Mouse (Mus musculus): Measurements from ENCODE around the gene Phrf1. TPM values are rescaled to one million over a fixed set of nuclear protein-coding genes. Genes with fewer than 3 reads are reported as not detected.

Phrf1 gene
- polyA plus RNA-seq, 1 experiment from 2014 or later: 77.5 TPM

- H3K4me1 ChIP-seq (ENCODE audit: control insufficient read depth, insufficient read depth, low read length): peaks cover 20% of the 10 kb centered on the region
- peak within 1 kb of the TSS; percentile 97 for H3K4me2 ChIP-seq (ENCODE audit: low read length)
- peak within 1 kb of the TSS; percentile 88 for H3K4me3 ChIP-seq (replicated peaks; ENCODE audit: low read depth, low read length)
- WGBS: under 1% methylated on average over 36 of the region's 39 CpGs
- no peaks in the 10 kb centered on the region for H3K27me3 ChIP-seq (ENCODE audit: control insufficient read depth, insufficient read depth, low read length)
- peaks cover 32% of the 10 kb centered on the region for H3K36me3 ChIP-seq (ENCODE audit: control insufficient read depth, insufficient read depth, low read length)
- H3K9ac ChIP-seq (replicated peaks; ENCODE audit: low read length): peak within 1 kb of the TSS; percentile 93
- H3K27ac ChIP-seq (replicated peaks; ENCODE audit: low read depth, low read length): peak within 1 kb of the TSS; percentile 81
- H3K9me3 ChIP-seq (ENCODE audit: control insufficient read depth, low read length): no peaks in the 10 kb centered on the region
- peak; percentile 93 for ATAC-seq (ENCODE audit: low FRiP score, low TSS enrichment)
- peak; percentile 99 for DNase-seq
These were observed 34.6 kb upstream of the Phrf1 start, which contains the start of the genes Hras and Lrrc56 for GRCm38 (mm10) chr7:141193948-141194347. Gene Hras (minus strand): TSS chr7:141194005. Gene Lrrc56 (plus strand): TSS chr7:141194157.

- DNase-seq: no peak
- under 1% methylated on average over 23 of the region's 23 CpGs for WGBS
- ATAC-seq (ENCODE audit: low FRiP score, low TSS enrichment): no peak
- Histone ChIP-seq H3K9me3 (ENCODE audit: control insufficient read depth, low read length) (no peaks in the 10 kb centered on the region), H3K27me3 (ENCODE audit: control insufficient read depth, insufficient read depth, low read length) (no peaks in the 10 kb centered on the region), H3K4me2 (ENCODE audit: low read length) (peak overlapping the region; percentile 97), H3K27ac (replicated peaks; ENCODE audit: low read depth, low read length) (peak overlapping the region; percentile 81), H3K4me3 (replicated peaks; ENCODE audit: low read depth, low read length) (peak overlapping the region; percentile 88), H3K36me3 (ENCODE audit: control insufficient read depth, insufficient read depth, low read length) (peaks cover 29% of the 10 kb centered on the region), H3K9ac (replicated peaks; ENCODE audit: low read length) (peak overlapping the region; percentile 36; the same call in 1 of the 2 replicates), H3K4me1 (ENCODE audit: control insufficient read depth, insufficient read depth, low read length) (peaks cover 20% of the 10 kb centered on the region)
These were observed 34.2 kb upstream of the Phrf1 start for GRCm38 (mm10) chr7:141194409-141194808.

- peak; percentile 96 for DNase-seq
- peak overlapping the region; percentile 36; the same call in 1 of the 2 replicates for H3K9ac ChIP-seq (replicated peaks; ENCODE audit: low read length)
- H3K9me3 ChIP-seq (ENCODE audit: control insufficient read depth, low read length): no peaks in the 10 kb centered on the region
- H3K27me3 ChIP-seq (ENCODE audit: control insufficient read depth, insufficient read depth, low read length): no peaks in the 10 kb centered on the region
- H3K27ac ChIP-seq (replicated peaks; ENCODE audit: low read depth, low read length): peak overlapping the region; percentile 81
- peak overlapping the region; percentile 97 for H3K4me2 ChIP-seq (ENCODE audit: low read length)
- under 1% methylated on average over 28 of the region's 28 CpGs for WGBS
- peak; percentile 47; the same call in 1 of the 2 replicates for ATAC-seq (ENCODE audit: low FRiP score, low TSS enrichment)
- peaks cover 20% of the 10 kb centered on the region for H3K4me1 ChIP-seq (ENCODE audit: control insufficient read depth, insufficient read depth, low read length)
- H3K4me3 ChIP-seq (replicated peaks; ENCODE audit: low read depth, low read length): peak overlapping the region; percentile 88
- peaks cover 25% of the 10 kb centered on the region for H3K36me3 ChIP-seq (ENCODE audit: control insufficient read depth, insufficient read depth, low read length)
These were observed 33.8 kb upstream of the Phrf1 start for GRCm38 (mm10) chr7:141194830-141195229.

DNA sequence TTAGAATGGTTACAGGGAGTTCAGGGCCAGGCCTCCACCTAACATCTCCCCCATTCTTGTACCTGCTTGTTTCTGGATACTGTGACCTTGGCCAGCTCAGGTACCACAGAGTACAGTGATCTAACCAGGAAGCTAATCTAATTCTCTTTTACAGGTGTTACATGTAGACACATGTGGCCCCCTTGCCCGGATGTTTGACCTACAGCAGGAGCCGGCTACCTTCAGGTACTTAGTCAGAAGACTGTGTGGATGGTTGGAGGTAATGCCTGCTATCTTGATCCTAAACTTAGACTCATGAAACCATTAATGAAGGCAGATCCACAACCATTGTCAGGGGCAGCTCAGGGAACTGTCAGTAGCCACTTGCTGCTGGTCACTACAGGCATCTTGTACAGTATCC is 32.8 kb upstream of the Phrf1 start:
- DNase-seq: no peak
- H3K4me1 ChIP-seq (ENCODE audit: control insufficient read depth, insufficient read depth, low read length): peaks cover 20% of the 10 kb centered on the region
- H3K27me3 ChIP-seq (ENCODE audit: control insufficient read depth, insufficient read depth, low read length): no peaks in the 10 kb centered on the region
- 95% methylated on average over 2 of the region's 2 CpGs for WGBS
- H3K4me2 ChIP-seq (ENCODE audit: low read length): peak overlapping the region; percentile 97; the same call in 1 of the 2 replicates
- H3K9ac ChIP-seq (replicated peaks; ENCODE audit: low read length): no peak overlapping the region
- H3K36me3 ChIP-seq (ENCODE audit: control insufficient read depth, insufficient read depth, low read length): peaks cover 16% of the 10 kb centered on the region
- H3K4me3 ChIP-seq (replicated peaks; ENCODE audit: low read depth, low read length): no peak overlapping the region
- no peak for ATAC-seq (ENCODE audit: low FRiP score, low TSS enrichment)
- H3K9me3 ChIP-seq (ENCODE audit: control insufficient read depth, low read length): no peaks in the 10 kb centered on the region
- no peak overlapping the region for H3K27ac ChIP-seq (replicated peaks; ENCODE audit: low read depth, low read length)

DNA sequence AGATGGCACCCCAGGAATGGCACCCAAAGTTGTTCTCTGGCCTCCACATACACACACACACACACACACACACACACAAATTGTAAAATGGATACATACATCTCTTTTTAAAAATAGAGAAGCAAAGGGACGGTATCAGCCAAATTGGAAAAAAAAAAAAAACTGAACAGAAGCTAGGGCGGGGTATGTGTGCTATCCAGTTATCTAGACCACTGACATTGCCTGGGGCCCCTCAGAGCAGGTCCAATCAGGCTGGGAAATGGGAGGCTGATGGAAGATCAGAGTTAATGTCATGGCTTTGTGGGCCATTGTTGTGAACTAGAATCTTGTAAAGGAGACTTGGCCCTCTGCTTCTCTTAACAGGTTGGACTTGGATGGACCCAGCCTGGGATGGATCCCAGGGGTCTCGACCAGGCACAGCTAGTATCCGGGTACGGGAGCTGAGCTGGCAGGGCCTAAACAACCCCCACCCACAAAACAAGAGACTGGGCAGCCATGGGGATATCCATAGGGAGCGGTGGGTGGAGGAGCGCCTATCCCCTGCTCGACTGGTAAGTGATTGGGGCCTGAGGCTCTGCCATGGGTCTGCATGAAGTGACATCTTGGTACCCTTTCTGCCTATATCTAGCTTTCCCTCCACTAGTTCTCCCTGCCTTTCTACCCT is 31.8 kb upstream of the Phrf1 start:
- Histone ChIP-seq H3K4me1 (ENCODE audit: control insufficient read depth, insufficient read depth, low read length) (peaks cover 17% of the 10 kb centered on the region), H3K4me2 (ENCODE audit: low read length) (no peak overlapping the region), H3K27ac (replicated peaks; ENCODE audit: low read depth, low read length) (no peak overlapping the region), H3K9me3 (ENCODE audit: control insufficient read depth, low read length) (no peaks in the 10 kb centered on the region), H3K27me3 (ENCODE audit: control insufficient read depth, insufficient read depth, low read length) (no peaks in the 10 kb centered on the region), H3K36me3 (ENCODE audit: control insufficient read depth, insufficient read depth, low read length) (peaks cover 6% of the 10 kb centered on the region), H3K9ac (replicated peaks; ENCODE audit: low read length) (no peak overlapping the region), H3K4me3 (replicated peaks; ENCODE audit: low read depth, low read length) (no peak overlapping the region)
- no peak for DNase-seq
- ATAC-seq (ENCODE audit: low FRiP score, low TSS enrichment): no peak
- WGBS: 95% methylated on average over 8 of the region's 8 CpGs

DNA sequence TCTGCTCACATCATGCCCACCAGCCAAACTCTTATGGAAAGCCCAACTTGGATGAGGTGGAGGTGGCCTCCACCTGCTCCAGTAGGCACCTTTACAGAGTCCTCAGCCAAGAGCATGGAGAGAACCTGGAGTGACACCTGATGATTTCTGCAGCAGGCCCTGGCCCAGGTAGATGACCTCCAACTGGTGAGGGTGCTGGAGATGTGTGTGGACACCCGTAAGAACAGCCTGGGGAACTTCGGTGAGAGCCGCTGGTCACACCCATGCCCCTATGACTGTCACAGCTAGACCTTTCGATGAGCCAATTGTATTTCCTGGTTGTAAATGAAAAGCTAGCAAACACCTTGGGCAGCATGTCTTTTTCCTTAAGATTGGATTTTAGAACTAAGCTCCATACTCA is 30.5 kb upstream of the Phrf1 start:
- Histone ChIP-seq H3K4me2 (ENCODE audit: low read length) (no peak overlapping the region), H3K9me3 (ENCODE audit: control insufficient read depth, low read length) (no peaks in the 10 kb centered on the region), H3K27ac (replicated peaks; ENCODE audit: low read depth, low read length) (no peak overlapping the region), H3K27me3 (ENCODE audit: control insufficient read depth, insufficient read depth, low read length) (no peaks in the 10 kb centered on the region), H3K4me1 (ENCODE audit: control insufficient read depth, insufficient read depth, low read length) (peaks cover 6% of the 10 kb centered on the region; the same call in 1 of the 2 replicates), H3K4me3 (replicated peaks; ENCODE audit: low read depth, low read length) (no peak overlapping the region), H3K9ac (replicated peaks; ENCODE audit: low read length) (no peak overlapping the region), H3K36me3 (ENCODE audit: control insufficient read depth, insufficient read depth, low read length) (no peaks in the 10 kb centered on the region)
- DNase-seq (no peak), ATAC-seq (ENCODE audit: low FRiP score, low TSS enrichment) (no peak)
- WGBS: 97% methylated on average over 4 of the region's 4 CpGs

DNA sequence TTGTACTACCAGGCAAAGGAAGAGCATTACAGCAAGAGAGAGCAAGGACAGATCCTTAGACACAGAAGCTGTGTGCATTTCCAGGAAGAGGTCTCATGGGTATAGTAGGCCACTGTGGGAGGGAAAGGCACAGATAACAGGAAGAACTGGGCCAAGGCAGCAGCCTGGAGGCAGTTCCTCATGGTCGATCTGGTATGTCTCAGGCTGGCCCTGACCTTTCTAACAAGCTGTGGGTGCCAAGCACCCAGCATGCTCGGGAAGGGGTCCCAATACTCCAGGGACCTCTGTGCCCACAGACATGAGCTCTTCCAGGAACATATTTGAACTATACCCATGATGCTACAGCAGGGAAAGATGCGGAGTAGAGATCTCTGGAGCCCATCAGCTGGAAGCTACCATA is 24.0 kb upstream of the Phrf1 start:
- Histone ChIP-seq H3K4me2 (ENCODE audit: low read length) (no peak overlapping the region), H3K4me3 (replicated peaks; ENCODE audit: low read depth, low read length) (no peak overlapping the region), H3K27me3 (ENCODE audit: control insufficient read depth, insufficient read depth, low read length) (no peaks in the 10 kb centered on the region), H3K4me1 (ENCODE audit: control insufficient read depth, insufficient read depth, low read length) (no peaks in the 10 kb centered on the region), H3K36me3 (ENCODE audit: control insufficient read depth, insufficient read depth, low read length) (no peaks in the 10 kb centered on the region), H3K9ac (replicated peaks; ENCODE audit: low read length) (no peak overlapping the region), H3K9me3 (ENCODE audit: control insufficient read depth, low read length) (no peaks in the 10 kb centered on the region), H3K27ac (replicated peaks; ENCODE audit: low read depth, low read length) (no peak overlapping the region)
- no peak for DNase-seq
- WGBS: 78% methylated on average over 3 of the region's 3 CpGs
- no peak for ATAC-seq (ENCODE audit: low FRiP score, low TSS enrichment)

DNA sequence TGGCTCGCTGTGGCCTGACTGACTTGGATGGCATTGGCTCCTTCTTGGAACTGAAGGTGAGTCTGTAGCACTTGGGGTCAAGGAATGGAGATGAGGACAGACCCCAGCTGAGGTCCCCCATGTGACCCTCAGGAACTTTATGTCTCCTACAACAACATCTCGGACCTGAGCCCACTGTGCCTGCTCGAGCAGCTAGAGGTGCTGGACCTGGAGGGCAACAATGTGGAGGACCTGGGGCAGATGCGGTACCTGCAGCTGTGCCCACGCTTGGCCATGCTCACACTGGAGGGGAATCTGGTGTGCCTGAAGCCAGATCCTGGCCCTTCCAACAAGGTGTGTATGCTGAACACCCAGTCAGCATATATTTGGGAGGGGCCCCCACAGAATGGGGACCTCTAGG is 23.1 kb upstream of the Phrf1 start:
- no peak for ATAC-seq (ENCODE audit: low FRiP score, low TSS enrichment)
- no peaks in the 10 kb centered on the region for H3K9me3 ChIP-seq (ENCODE audit: control insufficient read depth, low read length)
- H3K4me1 ChIP-seq (ENCODE audit: control insufficient read depth, insufficient read depth, low read length): no peaks in the 10 kb centered on the region
- no peak overlapping the region for H3K27ac ChIP-seq (replicated peaks; ENCODE audit: low read depth, low read length)
- H3K4me2 ChIP-seq (ENCODE audit: low read length): no peak overlapping the region
- no peak for DNase-seq
- no peaks in the 10 kb centered on the region for H3K36me3 ChIP-seq (ENCODE audit: control insufficient read depth, insufficient read depth, low read length)
- WGBS: 84% methylated on average over 5 of the region's 5 CpGs
- no peak overlapping the region for H3K9ac ChIP-seq (replicated peaks; ENCODE audit: low read length)
- no peaks in the 10 kb centered on the region for H3K27me3 ChIP-seq (ENCODE audit: control insufficient read depth, insufficient read depth, low read length)
- H3K4me3 ChIP-seq (replicated peaks; ENCODE audit: low read depth, low read length): no peak overlapping the region
